Mouse (Mus musculus): Measurements from ENCODE around the gene Fam3c.

The Fam3c gene

DNA sequence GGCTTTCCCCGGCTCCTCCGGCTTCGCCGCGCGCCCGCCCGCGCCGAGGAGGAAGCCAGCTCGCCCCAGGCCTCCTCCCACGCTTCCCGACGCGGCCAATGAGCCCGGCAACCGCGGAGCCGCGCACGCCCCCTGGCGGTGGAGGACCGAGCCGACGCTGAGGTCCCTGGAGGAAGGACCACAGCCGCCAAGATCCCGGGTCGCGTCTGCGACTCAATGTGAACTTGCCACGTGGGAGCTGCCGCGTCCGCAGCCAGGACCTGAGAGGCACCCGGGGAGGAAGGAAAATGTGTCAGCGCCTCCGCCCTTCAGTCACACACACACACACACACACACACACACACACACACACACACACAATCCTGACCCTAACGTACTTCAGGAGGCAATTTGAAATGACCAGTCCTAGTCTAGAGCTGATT lies at the start of gene Fam3c:
Gene Fam3c (minus strand): TSS at position 158 of the 422 bp plus-strand sequence.
- DNase-seq = peak; percentile 96

DNA sequence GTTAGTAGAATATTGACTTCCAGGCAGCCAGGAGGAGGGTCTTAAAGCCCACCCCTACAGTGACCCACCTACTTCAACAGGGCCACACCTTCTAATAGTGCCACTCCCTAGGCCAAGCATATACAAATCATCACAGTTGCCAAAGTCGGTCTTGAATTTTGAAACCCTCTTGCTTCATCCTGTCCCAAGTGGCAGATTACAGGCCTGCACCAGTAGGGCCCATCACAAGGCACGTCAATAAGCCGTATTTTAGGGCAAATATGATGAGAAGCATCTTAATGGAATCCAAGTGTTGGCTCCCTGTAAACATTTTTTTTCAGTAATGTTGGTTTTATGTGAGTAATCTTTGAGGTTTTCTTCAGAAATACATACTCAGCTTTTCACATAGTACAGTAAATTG lies 49.0 kb upstream of the Fam3c start:
- DNase-seq = no peak

DNA sequence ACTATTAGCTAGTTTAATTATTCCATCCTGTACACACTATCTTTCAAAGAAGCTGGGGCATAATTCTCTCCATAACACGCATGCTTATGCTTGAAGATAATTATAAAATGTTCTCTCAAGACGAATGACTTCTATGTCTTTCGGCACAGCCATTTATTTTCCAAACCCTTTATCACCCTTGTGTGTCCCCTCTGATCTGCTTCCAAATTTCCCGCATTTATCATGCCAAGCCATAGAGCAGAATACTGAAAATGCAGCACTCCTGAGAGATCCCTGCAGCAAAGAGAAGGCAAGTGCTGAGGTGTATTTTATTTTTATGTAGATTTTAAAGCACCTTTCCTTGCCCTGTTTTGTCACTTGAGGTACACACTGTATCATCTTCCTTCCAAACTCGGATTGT lies 47.7 kb upstream of the Fam3c start:
- DNase-seq = no peak

DNA sequence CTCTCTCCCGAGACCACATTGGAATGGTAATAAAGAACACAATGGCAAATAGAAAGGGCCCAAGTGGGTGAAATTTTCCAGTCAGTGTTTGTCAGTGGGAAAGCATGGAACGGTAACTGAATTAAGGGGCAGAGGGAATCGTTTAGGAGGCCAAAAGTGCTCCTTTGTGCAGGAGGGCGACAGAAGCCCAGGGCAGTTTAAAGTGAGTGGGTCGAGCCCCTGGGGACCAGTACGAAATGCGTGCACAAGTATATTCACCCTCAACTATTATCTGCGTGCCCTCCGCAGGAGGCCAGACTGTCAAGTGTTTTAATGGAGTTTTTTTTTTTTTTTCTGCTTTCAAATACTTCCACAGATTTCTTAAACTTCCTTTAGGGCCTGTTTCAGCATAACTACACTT lies 47.3 kb upstream of the Fam3c start:
- DNase-seq = no peak

DNA sequence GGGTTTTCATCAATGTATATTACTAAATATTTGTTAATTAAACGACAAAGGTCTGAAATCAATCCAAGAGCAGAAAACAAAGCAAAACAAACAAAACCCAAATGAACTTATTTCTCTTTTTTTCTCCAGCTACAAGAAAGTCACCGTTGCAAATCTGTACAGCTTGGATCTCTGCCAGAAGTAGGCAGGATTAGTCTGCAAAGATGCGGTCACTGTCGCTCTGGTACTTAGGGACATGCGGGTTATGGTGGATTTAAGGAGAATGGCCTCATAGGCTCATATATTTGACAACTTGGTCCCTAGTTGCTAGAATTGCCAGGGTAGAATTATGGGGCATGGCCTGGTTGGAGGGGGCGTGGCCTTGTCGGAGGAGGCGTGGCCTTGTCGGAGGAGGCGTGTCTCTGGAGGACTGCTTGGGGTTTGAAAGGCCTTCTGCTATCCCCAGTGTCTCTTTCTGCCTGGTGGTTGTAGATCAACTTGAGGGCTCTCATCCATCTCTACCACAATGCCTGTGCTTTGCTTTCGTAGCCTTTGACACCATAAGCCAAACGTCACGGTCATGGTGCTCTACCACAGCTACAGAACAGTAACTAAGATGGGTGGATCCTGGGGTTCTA lies 46.6 kb upstream of the Fam3c start:
- no peak for DNase-seq

DNA sequence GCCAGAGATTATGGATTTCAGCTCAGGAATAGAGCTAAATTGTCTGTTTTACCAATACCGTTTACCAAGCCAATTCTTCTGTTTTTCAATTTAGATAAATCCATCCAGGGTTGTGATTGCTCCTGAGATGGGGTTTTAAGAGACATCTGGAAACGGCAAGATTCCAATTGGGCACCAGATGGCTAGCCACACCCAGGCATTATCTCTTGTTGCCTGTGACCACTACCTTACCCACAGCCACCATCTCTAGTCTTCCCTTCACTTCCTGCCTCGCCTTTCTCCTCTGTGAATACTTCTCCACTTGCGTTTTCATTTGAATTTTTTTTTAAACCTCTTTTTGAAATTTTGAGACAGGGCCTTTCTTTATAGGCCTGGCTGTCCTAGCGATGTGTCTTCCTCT lies 46.0 kb upstream of the Fam3c start:
- no peak for DNase-seq

DNA sequence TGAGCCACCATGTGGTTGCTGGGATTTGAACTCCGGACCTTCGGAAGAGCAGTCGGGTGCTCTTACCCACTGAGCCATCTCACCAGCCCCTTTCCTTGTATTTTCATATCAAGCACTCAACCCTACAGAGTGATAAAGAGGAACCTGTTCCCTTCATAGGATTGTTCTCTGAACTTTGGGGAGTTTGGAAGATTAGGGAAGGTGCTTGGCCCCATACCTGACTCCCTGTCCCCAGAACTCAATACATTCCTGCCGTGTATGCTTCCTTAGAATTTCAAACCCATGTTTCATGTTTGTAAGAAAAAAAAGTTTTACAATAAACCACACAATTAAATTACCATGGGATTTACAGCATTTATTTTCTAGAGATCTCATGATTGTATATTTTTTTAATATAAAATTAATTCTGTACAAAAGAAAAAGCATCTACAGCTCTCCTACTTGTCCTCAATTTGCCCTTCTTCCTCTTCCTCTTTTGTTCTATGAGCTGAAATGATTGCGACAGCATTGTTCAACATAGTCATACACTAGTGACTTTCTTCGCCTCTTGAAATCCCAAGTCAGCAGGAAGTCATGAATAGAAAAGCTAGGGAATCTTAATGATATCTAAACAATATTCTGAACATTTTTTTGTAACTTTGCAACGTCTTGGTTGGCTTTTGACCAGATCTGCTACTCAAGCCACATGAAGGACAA lies 42.2 kb upstream of the Fam3c start:
- no peak for DNase-seq

DNA sequence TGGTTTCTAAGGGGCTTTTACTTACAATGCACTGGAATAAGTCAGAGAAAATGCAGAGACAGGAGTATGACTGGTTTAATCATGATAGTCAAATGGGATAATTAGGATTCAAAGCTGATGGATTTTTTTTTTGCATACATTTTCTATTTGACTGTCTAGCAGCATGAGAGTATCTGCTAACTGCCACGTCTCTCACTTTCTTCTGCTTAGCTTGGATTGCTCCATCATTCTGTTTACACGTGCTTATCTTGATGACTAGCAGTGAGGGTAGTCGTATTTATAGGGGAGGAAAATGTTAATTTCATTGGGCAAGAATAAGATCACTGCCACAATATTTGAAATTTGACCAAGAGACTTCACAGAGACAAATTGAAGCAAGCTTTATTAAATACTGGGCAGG lies 39.2 kb upstream of the Fam3c start:
- DNase-seq = no peak

DNA sequence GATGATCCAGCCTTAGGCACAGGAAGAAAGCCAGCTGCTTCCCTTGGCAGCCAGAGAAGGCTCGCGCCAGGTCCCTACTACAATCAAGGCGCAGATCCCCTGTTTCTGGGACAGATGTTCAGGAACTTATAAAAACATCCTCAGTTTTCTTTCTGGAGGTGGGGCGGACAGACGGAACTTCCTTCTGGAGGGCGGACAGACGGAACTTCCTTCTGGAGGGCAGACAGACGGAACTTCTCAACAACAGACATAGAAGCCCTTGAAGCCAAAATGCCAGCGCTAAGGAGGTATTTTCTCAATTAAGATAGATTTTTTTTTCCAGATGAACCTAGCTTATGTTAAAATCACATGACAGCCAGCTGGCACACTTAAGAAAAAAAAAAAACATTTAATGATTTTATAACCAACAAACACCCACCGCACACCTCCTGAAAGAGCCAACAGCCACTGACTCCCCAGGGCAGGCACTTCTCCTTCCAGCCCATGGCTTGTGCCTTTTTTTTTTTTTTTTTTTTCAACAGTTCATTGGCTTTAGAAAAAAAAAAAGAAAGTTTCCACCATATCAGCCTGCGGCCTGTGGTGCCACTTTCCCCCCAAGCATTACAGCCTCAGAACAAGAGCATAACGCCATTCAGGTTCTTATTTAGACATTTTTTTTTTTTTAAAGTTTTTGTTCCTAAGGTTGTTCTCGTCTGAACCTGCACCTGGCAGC lies 34.8 kb upstream of the Fam3c start:
- no peak for DNase-seq

DNA sequence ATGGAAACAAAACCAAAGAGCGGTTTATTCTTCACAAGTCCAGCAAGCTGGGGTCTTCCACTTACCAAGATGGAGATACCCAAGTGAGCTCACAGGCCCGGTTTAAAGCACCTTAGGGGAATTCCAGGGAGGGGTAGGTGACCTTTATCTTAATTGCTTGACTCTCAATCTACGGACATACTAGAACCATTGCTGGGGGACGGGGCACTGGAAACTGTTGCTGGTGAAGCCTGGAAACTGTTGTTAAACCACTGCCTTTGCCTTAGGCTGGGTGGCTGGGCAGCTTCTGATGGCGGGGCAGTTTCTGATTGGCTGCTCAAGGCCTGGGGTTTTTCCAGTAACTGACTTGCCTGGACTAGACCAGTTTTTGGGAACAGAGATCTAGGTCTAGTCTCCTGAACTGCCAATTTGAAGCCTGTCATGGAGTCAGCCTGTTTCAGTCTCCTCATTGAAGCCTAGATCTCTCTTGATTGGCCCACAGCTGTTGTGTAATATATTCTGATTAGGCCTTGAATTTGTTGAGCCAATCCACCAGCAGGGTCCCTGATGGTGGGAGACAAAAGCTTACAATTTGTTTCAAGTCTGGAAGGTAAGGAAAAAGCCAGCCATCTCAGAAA lies 29.3 kb upstream of the Fam3c start:
- DNase-seq = no peak

DNA sequence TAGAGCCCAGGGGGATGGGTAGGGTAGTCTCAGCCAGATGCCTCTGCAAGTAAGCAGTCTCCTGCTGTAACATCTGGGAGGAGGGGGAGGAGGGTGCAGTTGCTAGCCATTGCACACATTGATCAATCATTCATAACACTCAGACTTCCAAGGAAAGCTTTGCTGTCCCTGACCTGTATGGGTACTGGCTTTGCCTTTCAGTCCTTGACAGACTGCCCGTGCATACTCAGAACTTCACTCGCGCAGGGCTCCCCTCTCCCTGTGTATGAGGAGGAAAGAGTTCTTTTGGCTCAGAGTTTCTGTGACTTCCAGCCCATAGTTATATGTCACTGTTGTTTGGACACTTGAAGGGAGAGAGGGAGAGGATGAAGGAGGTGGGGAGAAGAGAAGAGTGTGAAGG lies 24.2 kb upstream of the Fam3c start:
- no peak for DNase-seq

DNA sequence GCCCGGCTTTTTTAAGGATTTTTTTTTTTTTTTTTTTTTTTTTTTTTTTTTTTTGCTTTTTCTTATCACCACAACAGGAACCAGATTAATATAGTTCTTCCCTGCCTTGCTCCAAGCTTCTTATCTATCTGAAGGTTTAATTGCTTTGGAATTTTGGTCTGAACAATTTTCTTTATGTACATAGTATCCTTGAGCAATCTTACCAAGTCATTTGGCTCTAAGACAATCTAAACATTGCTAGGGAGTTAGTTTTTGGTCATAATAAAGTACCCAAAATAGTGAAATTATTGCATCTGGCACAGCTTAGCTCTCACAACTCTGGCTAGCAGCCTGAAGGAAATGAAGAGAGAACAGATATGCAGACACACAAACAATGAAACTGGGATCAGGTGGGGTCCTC lies 23.8 kb upstream of the Fam3c start:
- no peak for DNase-seq

DNA sequence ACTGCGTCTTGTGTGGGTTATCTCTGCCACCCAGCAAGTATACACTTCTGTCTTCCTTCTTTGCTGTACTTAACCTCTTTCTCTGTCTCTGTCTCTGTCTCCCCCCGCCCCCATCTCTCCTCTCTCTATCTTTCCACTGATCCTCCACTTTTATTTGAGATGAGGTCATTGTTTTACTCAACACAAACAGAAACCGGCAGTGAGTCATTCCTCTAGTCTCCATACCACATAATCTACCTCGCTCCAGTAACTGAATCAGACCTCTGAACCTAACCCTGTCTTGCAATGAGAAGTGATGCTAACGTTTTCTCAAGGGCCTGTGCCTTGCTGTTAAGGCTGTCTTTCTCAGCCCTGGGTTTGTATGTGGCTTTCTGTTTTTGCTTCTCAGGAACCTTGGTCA lies 22.4 kb upstream of the Fam3c start:
- no peak for DNase-seq

DNA sequence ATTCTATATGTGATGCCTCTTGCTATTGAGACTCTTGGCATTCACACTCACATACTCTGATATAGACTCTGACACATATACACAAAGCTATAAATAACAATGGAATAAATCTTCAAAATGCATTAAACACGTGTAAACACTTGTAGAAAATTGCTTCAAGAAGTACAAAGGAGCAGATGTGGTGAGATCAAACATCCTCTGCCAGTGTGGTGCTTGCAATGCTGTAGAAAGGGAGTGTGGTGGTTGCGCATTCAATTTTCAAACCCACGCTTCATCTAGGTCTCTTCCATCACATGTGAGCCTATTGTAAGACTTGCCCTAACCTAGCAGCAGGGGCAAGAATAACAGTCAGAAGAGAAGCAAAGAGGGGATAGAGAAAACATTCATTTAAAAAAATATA lies 18.7 kb upstream of the Fam3c start:
- DNase-seq = no peak

DNA sequence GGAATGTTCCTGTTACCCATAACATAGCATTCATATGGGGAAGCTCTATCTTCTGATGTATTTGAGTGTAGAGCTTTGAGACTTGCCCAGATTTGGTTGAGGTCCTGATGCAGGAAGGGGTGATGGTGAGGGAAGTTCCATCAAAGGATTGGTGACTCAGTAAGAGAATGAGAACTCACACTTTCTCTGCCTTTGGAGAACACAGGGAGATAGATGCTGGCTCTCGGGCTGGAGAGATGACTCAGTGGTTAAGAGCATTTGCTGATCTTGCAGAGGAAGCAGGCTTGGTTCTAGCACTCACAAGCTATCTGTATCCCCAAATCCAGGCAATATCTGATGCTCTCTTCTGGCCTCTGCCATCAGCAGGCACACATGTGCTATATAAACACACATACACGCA lies 17.4 kb upstream of the Fam3c start:
- DNase-seq = no peak

DNA sequence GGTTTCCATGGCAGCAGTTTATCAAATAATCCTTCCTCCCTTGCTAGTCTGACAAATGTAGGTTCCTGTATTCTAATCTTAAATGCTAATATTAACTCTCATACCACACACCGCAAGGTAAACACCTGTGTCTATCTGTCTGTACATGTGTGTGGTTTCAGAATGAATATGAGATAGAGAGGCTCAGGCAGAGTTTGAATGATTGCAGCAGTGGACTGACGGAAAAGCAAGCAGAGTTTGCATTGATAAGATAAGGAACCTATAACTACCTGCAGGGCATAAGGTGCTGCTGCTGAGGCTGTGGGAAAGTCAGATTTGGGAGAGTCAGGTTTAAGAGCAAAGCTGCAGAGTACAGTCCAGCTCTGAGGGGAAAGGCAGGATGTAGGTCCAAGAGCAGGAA lies 10.9 kb upstream of the Fam3c start:
- DNase-seq = no peak

DNA sequence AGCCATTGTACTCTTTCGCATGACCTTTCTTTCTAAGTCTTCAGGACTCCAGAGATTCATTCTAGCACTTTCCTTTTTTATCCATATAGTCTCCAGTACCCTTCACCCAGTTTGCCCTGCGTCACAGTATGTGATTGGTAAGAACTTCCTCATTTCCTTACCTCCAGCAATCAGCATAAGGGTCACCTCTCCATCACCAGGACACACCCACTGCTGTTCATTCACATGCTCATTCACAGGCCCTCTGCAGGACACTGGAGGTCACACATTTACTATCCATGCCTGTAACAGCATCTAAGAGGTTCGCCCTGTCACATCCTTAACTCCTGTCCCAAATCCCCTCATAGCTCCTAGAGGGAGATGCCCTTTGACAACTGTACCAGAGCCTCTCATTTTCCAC lies 7.5 kb upstream of the Fam3c start:
- no peak for DNase-seq

DNA sequence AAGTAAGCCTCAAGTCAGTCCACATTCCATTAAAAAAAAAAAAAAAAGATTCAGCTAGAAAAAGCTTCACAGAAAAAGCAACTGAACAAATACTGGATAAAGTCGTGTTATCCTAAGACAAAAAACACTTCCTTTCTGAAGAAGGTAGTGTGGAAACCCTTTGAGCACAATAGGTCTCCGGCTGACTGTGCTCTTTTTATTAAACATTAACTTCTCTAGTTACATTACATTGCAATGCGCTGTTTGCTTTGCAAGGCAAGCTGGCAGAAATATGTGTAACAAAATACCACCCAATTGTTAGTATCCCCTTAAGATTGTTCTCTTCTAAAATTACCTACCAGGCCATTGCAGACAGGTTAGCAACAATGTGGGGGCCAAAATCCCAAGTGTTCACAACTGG lies 5.9 kb upstream of the Fam3c start:
- DNase-seq = no peak

DNA sequence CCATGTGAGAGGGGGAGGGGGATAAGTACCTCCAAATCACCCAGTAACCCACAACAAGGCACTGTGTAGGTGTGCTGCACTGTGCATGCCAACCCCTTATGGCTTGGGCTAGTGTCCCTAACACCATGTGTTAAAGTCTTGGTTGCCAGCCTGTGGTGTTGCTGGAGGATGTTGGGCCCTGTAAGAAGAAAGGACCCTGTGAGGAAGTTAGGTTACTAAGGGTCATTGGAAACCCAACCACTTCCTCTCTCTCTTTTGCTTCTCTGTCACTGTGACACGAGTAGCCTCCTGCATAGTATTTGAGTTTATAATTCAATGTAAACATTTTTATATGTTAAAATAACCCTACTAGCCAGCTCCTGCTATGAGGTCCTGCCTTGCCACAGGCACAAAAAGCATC lies 3.0 kb upstream of the Fam3c start:
- DNase-seq = no peak

DNA sequence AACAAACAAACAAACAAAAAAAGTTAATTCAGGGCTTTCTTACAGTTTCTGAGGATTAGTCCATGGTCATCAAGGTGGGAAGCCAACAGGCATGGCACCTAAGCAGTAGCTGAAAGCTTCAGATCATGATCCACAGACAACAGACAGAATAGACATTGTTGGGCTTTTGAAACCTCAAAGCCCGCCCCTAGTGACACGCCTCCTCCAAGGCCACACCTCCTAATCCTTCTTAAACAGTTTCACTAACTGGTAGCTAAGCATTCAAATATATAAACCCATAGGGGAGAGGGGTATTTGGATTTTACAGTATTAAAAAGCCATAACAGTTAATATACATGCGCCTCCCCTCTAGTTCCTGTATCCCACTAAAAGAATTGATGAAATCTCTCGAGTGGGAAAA lies 1.3 kb upstream of the Fam3c start:
- no peak for DNase-seq

DNA sequence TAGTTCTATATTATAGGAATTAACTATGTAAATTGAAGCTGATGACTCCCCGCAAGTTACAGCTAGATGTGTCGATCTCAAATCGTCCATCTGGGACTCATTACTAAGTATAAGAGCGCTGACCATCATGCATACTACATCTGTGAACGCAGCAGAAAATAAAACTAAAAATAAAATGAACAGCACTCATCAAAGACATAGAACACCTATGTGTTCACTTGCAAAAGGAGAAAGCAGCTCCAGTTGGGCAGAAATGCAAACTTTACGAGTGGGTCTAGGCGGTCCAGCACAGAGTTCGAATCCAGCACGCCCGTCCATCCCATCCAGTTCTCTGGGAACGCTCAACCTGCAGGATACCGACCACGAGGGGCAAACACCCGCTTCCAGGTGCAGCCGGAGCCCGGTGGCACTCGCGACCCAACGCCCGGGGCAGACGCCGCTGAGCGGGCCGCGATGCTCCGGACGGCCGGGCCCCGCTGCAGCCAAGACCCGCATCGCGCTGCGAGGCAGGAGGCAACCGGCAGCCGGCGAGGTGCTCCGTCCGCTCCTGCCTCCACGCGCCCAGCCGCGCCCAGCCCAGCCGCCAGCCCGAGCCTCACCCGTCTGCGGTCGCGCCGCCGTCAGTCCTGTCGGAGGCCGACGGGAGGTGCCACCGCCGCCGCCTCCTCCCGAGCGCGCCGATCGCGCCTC lies 502 bp downstream of the Fam3c start:
- DNase-seq = no peak

DNA sequence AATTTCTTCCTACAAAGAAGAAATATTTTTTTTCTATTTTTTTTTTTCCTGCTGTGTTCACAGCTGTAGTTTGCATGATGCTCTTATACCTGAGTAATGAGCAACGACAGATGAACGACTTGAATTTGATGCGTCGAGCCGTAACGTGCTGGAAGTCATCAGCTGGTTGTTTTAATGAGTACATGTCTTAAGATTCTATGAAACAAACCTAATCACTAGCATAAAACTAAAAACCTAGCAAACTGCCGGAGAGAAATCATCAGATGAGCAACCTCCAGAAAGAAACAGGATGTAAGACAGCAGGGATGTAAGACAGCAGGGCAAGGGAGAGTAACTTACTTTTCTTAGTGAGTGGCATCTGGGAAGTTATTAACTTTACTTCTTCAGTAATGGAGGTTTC lies 1.4 kb downstream of the Fam3c start:
- DNase-seq = no peak

DNA sequence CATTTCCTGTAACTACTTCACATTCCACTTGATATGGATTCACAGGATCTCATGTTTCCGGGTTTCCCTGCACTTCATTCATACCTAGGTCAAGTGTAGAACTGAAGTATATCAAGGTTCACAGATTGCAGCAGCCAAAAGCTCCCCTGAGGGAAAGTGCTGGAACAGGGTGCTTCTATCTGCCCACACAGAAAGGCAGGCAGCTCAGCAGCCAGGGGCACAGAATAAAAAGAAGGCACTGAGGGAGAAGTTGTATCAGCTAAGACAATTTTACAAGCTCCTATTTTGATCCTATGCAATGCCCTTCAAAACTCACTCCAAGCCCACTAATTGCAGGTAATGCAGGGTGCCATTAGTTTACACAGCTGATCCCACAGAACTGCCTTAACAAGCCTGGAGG lies 2.0 kb downstream of the Fam3c start:
- DNase-seq = no peak
